Mouse (Mus musculus) brain, embryonic 14.5 days (tissue): ENCODE measurements around the gene Rassf3.

Source experiments
- CTCF ChIP-seq: fragments of 200-500 bp; IDR thresholded peaks from 2 replicates; pipeline ENCODE4 v1.5.1; 2012; ENCODE audit warnings: inconsistent platforms, mild to moderate bottlenecking, moderate library complexity, borderline replicate concordance; ENCODE audit not compliant: insufficient read depth, insufficient read length; ENCODE audit errors: extremely low read depth
- POLR2A ChIP-seq: fragments of 200-500 bp; IDR thresholded peaks from 2 replicates; pipeline ENCODE4 v1.6.1; 2012; ENCODE audit warnings: mild to moderate bottlenecking, inconsistent platforms, borderline replicate concordance; ENCODE audit not compliant: poor library complexity, insufficient read depth, insufficient read length, severe bottlenecking; ENCODE audit errors: extremely low read depth

GRCm38 (mm10) chr10:121494163-121494425 lies 17.9 kb upstream of the Rassf3 start:
- TF ChIP-seq CTCF (no peak), POLR2A (no peak)
